In genomic region chr11:4159808-4160708, GRCm38 (mm10) we compare ENCODE assay signal across 8 mouse cellular contexts. TPM values are rescaled to one million over a fixed set of nuclear protein-coding genes. Genes with fewer than 3 reads are reported as not detected.
DNase-seq lines count a peak whose midpoint lies in the region; ATAC-seq lines count a peak whose summit lies in the region.

Gene Ccdc157 (minus strand): TSS chr11:4160293.
Gene Sf3a1 (plus strand): TSS chr11:4160350.

- peak; percentile 95 for ATAC-seq in heart, embryonic 14.5 days (ENCODE audit: insufficient number of reproducible peaks, insufficient read depth, low FRiP score, low read depth)
- ATAC-seq in liver, embryonic 13.5 days (ENCODE audit: low read depth), result peak; percentile 94
- ATAC-seq in stomach, embryonic 16.5 days (ENCODE audit: insufficient read depth, low FRiP score), result peak; percentile 96

- peaks cover 42% of the 10 kb centered on the region for H3K36me3 ChIP-seq in heart, embryonic 14.5 days (ENCODE audit: control insufficient read depth, insufficient read depth, low read length)
- H3K36me3 ChIP-seq in liver, embryonic 13.5 days, result peaks cover 39% of the 10 kb centered on the region
- peaks cover 9% of the 10 kb centered on the region; the same call in 1 of the 2 replicates for H3K36me3 ChIP-seq in stomach, embryonic 16.5 days (ENCODE audit: control insufficient read depth, insufficient read depth, low read length)

- H3K9ac ChIP-seq in heart, embryonic 14.5 days (ENCODE audit: low read length), result peak within 1 kb of the TSS; percentile 82
- H3K9ac ChIP-seq in liver, embryonic 13.5 days, result peak within 1 kb of the TSS; percentile 81
- peak within 1 kb of the TSS; percentile 88 for H3K9ac ChIP-seq in stomach, embryonic 16.5 days (ENCODE audit: low read length)

- H3K27me3 ChIP-seq in heart, embryonic 14.5 days (ENCODE audit: control insufficient read depth, insufficient read depth, low read length), result no peaks in the 10 kb centered on the region
- no peaks in the 10 kb centered on the region for H3K27me3 ChIP-seq in liver, embryonic 13.5 days
- H3K27me3 ChIP-seq in stomach, embryonic 16.5 days (ENCODE audit: control insufficient read depth, insufficient read depth, low read length), result no peaks in the 10 kb centered on the region

- peak within 1 kb of the TSS; percentile 91 for H3K4me2 ChIP-seq in heart, embryonic 14.5 days (ENCODE audit: low read length)
- H3K4me2 ChIP-seq in liver, embryonic 13.5 days, result peak within 1 kb of the TSS; percentile 83
- peak within 1 kb of the TSS; percentile 94 for H3K4me2 ChIP-seq in stomach, embryonic 16.5 days (ENCODE audit: low read depth, low read length)

- DNase-seq in CD4-positive, CD25-positive, alpha-beta regulatory T cell, adult 2 months (ENCODE audit: low read depth, low spot score), result peak; percentile 97
- DNase-seq in fibroblast of lung, adult 2 months (ENCODE audit: low read depth), result peak; percentile 71
- DNase-seq in kidney, postnatal 14 days, result peak; percentile 97
- DNase-seq in liver, embryonic 13.5 days, result peak; percentile 87
- DNase-seq in neural tube, embryonic 10.5 days (ENCODE audit: extremely low spot score, low spot score), result peak; percentile 94

- peaks cover 3% of the 10 kb centered on the region; the same call in 1 of the 2 replicates for H3K4me1 ChIP-seq in brown adipose tissue, adult 24 weeks (ENCODE audit: control insufficient read depth, insufficient read depth, insufficient read length, low read length)
- H3K4me1 ChIP-seq in heart, embryonic 14.5 days (ENCODE audit: control insufficient read depth in 2 of 2, insufficient read depth in 2 of 2, low read length in 2 of 2), result peaks cover 0 to 36% of the 10 kb centered on the region in 2 experiments; a peak in 2 of 4 replicates
- peaks cover 59% of the 10 kb centered on the region for H3K4me1 ChIP-seq in liver, embryonic 13.5 days (replicated peaks)
- peaks cover 19% of the 10 kb centered on the region for H3K4me1 ChIP-seq in stomach, embryonic 16.5 days (ENCODE audit: control insufficient read depth, insufficient read depth, low read length)

- H3K27ac ChIP-seq in brown adipose tissue, adult 24 weeks (replicated peaks; ENCODE audit: low read depth, low read length), result peak within 1 kb of the TSS; percentile 85
- H3K27ac ChIP-seq in heart, embryonic 14.5 days (replicated peaks in 1 of 2; ENCODE audit: control insufficient read depth in 1 of 2, insufficient read depth in 1 of 2, low read depth in 2 of 2, low read length in 2 of 2), result peak within 1 kb of the TSS; percentile 83 to 94
- H3K27ac ChIP-seq in liver, embryonic 13.5 days, result peak within 1 kb of the TSS; percentile 71
- peak within 1 kb of the TSS; percentile 89 for H3K27ac ChIP-seq in stomach, embryonic 16.5 days (ENCODE audit: low read length)

- WGBS in heart, embryonic 14.5 days, result 2% methylated on average over 54 of the region's 54 CpGs
- WGBS in liver, embryonic 13.5 days (ENCODE audit: insufficient replicate concordance), result 1% methylated on average over 54 of the region's 54 CpGs
- WGBS in stomach, embryonic 16.5 days, result 2% methylated on average over 54 of the region's 54 CpGs

- peak within 1 kb of the TSS; percentile 95 for H3K4me3 ChIP-seq in brown adipose tissue, adult 24 weeks (ENCODE audit: insufficient read depth, low read depth, low read length)
- H3K4me3 ChIP-seq in heart, embryonic 14.5 days (ENCODE audit: control insufficient read depth in 1 of 2, insufficient read depth in 1 of 2, low read depth in 1 of 2, low read length in 2 of 2), result peak within 1 kb of the TSS; percentile 74 to 91
- H3K4me3 ChIP-seq in liver, embryonic 13.5 days (replicated peaks), result peak within 1 kb of the TSS; percentile 75
- peak within 1 kb of the TSS; percentile 61 for H3K4me3 ChIP-seq in stomach, embryonic 16.5 days (replicated peaks; ENCODE audit: low read length)

- no peaks in the 10 kb centered on the region for H3K9me3 ChIP-seq in heart, embryonic 14.5 days (ENCODE audit: control insufficient read depth, low read length)
- H3K9me3 ChIP-seq in liver, embryonic 13.5 days (replicated peaks), result no peaks in the 10 kb centered on the region
- no peaks in the 10 kb centered on the region for H3K9me3 ChIP-seq in stomach, embryonic 16.5 days (replicated peaks; ENCODE audit: control insufficient read depth, low read length)

RNA-seq across cellular contexts. Expression of gene Ccdc157, which starts in this region (rescaled TPM):
- 1.7 and 2.1 TPM in 2 replicates for polyA plus RNA-seq in brown adipose tissue, adult 24 weeks (2012; ENCODE audit: insufficient read depth, insufficient read length, missing spikeins)
- 3.0 and 3.2 TPM in 2 replicates for polyA plus RNA-seq in heart, embryonic 14.5 days (2014; fragmentation: Nextera tagmentation; extraction: Ambion mirVana)
- 0.65 and 0.87 TPM in 2 replicates for polyA plus RNA-seq in liver, embryonic 13.5 days (2015; fragmentation: Nextera tagmentation; extraction: Ambion mirVana)
- polyA plus RNA-seq in stomach, embryonic 16.5 days (2015; fragmentation: Nextera tagmentation; extraction: Ambion mirVana), result 5.7 and 5.8 TPM in 2 replicates

RNA-seq across cellular contexts. Expression of gene Sf3a1, which starts in this region (rescaled TPM):
- 7.3 and 13.4 TPM in 2 replicates for polyA plus RNA-seq in brown adipose tissue, adult 24 weeks (2012; ENCODE audit: insufficient read depth, insufficient read length, missing spikeins)
- 31.6 and 34.3 TPM in 2 replicates for polyA plus RNA-seq in heart, embryonic 14.5 days (2014; fragmentation: Nextera tagmentation; extraction: Ambion mirVana)
- 23.5 and 32.9 TPM in 2 replicates for polyA plus RNA-seq in liver, embryonic 13.5 days (2015; fragmentation: Nextera tagmentation; extraction: Ambion mirVana)
- polyA plus RNA-seq in stomach, embryonic 16.5 days (2015; fragmentation: Nextera tagmentation; extraction: Ambion mirVana), result 40.5 and 41.4 TPM in 2 replicates

Comparison
In these comparisons a context has a peak if more than half of its experiments do, and no peak if none do; other contexts are left out.
1. Peak in every context shown above with its lines: DNase-seq, ATAC-seq, H3K4me3 ChIP-seq and H3K27ac ChIP-seq.